ENCODE assay signal across 7 mouse cellular contexts in the genomic region with DNA sequence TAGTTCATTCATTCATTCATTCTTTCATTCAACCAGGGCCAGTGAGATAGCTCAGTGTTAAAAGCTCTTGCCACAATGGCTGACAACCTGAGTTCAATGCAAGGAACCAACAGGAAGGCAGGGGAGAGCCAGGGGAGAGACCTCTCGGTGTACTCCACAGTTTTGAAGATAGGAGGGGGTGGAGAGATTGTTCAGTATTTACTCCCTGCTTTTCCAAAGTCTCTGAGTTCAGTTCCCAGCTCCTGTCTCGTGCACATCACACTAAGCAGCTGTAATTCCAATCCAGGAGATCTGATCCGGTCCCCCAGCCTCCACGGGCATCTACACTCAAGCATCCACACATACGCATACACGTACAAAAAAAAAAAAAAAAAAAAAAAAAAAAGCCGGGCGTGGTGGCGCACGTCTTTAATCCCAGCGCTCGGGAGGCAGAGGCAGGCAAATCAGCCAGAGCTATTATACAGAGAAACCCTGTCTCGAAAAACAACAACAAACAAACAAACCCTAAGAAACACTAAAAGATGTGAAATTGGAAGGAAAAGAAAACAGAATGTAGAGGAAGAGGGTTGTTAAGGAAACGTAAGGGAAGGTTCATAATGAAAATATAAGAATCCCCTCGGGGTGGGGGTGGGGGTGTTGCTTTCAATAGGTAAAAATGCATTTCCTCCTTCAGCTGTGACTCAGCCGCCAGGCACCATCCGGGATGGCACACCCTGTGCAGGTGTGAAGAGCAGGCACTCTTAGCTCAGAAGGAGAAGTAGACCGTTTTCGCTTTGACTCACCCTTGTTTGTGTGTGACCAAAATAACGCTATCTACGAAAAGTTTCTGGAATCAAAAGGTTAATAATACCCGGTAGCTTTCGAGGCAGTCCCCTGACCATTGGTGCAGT. TPM values are rescaled to one million over a fixed set of nuclear protein-coding genes. Genes with fewer than 3 reads are reported as not detected.
DNase-seq lines count a peak whose midpoint lies in the region; ATAC-seq and TF ChIP-seq lines count a peak whose summit lies in the region.

No protein-coding gene starts in this region.

- H3K4me2 ChIP-seq in lung, embryonic 15.5 days = peak overlapping the region; percentile 56

- peaks cover 45% of the 10 kb centered on the region for H3K4me1 ChIP-seq in E14TG2a.4 (replicated peaks; ENCODE audit: low read depth, low read length)
- no peaks in the 10 kb centered on the region for H3K4me1 ChIP-seq in lung, embryonic 15.5 days

- ATAC-seq in activated CD4-positive, CD25-positive, alpha-beta regulatory T cell, adult 4 months = peak; percentile 78
- ATAC-seq in hematopoietic stem cell, adult 5-6 weeks (replicated peaks in 1 of 2; ENCODE audit: insufficient read depth in 1 of 2, low FRiP score in 2 of 2, low TSS enrichment in 1 of 2, low read depth in 1 of 2, poor library complexity in 2 of 2, severe bottlenecking in 2 of 2) = peak; percentile 25 to 41
- no peak for ATAC-seq in lung, embryonic 15.5 days (ENCODE audit: borderline replicate concordance, extremely low read depth, low FRiP score, low TSS enrichment)

- no peak overlapping the region; the same call in 1 of the 2 replicates for H3K9ac ChIP-seq in lung, embryonic 15.5 days

- DNase-seq in spleen, adult 18-20 months = peak; percentile 59 to 69
- no peak for DNase-seq in retina, postnatal 1 day
- DNase-seq in layer of hippocampus, postnatal 36 days = no peak

- 52% methylated on average over 23 of the region's 23 CpGs for WGBS in lung, embryonic 15.5 days

- H3K27me3 ChIP-seq in E14TG2a.4 (ENCODE audit: insufficient read depth, low read length) = peaks cover 26% of the 10 kb centered on the region
- no peaks in the 10 kb centered on the region; the same call in 1 of the 2 replicates for H3K27me3 ChIP-seq in lung, embryonic 15.5 days

- peak overlapping the region; percentile 60 for H3K4me3 ChIP-seq in E14TG2a.4 (replicated peaks; ENCODE audit: low read length)
- H3K4me3 ChIP-seq in lung, embryonic 15.5 days = peak overlapping the region; percentile 33

- H3K27ac ChIP-seq in lung, embryonic 15.5 days = no peak overlapping the region

- H3K9me3 ChIP-seq in E14TG2a.4 (ENCODE audit: low read length) = no peaks in the 10 kb centered on the region
- H3K9me3 ChIP-seq in lung, embryonic 15.5 days = no peaks in the 10 kb centered on the region

- H3K36me3 ChIP-seq in E14TG2a.4 (ENCODE audit: insufficient read depth, low read length) = no peaks in the 10 kb centered on the region
- H3K36me3 ChIP-seq in lung, embryonic 15.5 days = no peaks in the 10 kb centered on the region

- TF ChIP-seq CTCF in E14TG2a.4 (conservative IDR thresholded peaks at IDR 0.05; ENCODE audit: low read length) = no peak

RNA-seq across cellular contexts. Expression of a gene that starts 13.2 kb away (rescaled TPM):
- 1,000 to 10,000 TPM in 1 of 2 experiments, 100 to 1,000 TPM in 1; 878 to 1,002 TPM for polyA plus RNA-seq in activated CD4-positive, CD25-positive, alpha-beta regulatory T cell, adult 4 months (2017; shearing (Covaris generic))
- 558 and 576 TPM in 2 replicates for total RNA-seq in hematopoietic stem cell, adult 5-6 weeks (2017)
- polyA plus RNA-seq in lung, embryonic 15.5 days (2015; fragmentation: Nextera tagmentation; extraction: Ambion mirVana) = 644 and 703 TPM in 2 replicates
- total RNA-seq in layer of hippocampus, postnatal 36 days (2021) = 100 to 1,000 TPM; 283 to 353 TPM

Comparison
In these comparisons a context has a peak if more than half of its experiments do, and no peak if none do; other contexts are left out.
1. DNase-seq: peak in spleen, adult 18-20 months (2 of 2); none in retina, postnatal 1 day (single experiment) and layer of hippocampus, postnatal 36 days (0 of 2).